Mouse (Mus musculus): Measurements from ENCODE around the gene Rab17. TPM values are rescaled to one million over a fixed set of nuclear protein-coding genes. Genes with fewer than 3 reads are reported as not detected.

Rab17 gene
- polyA plus RNA-seq, 1 experiment = 0.12 TPM

DNA sequence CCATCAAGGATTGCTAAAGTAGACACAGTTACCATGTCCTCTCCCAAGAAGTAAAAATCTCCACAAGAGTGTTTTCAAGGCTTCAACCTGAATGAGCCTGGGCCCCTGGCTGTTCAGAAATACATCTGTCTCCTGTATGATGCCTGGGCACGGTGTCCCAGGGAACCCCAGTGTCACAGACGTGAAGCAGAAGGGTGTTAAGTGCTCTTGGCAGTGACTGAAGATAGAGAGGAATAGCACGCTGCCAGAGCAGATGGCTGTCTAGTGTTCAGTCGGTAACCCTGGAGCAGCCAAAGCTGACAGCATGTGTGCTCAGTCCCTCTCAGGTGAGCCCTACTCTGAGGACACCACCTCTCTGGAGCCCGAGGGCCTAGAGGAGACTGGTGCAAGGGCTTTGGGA lies 36.5 kb downstream of the Rab17 start:
- TF ChIP-seq CTCF (IDR thresholded peaks at IDR 0.05; ENCODE audit: control insufficient read depth, insufficient read depth, insufficient replicate concordance, low read depth, low read length) = no peak
- TF ChIP-seq POLR2A (IDR thresholded peaks at IDR 0.05; ENCODE audit: control insufficient read depth, low read depth, low read length) = no peak
- H3K27me3 ChIP-seq (ENCODE audit: control insufficient read depth, insufficient read depth, low read length) = no peaks in the 10 kb centered on the region
- no peaks in the 10 kb centered on the region for H3K36me3 ChIP-seq (ENCODE audit: control insufficient read depth, insufficient read depth, low read length)
- H3K27ac ChIP-seq (ENCODE audit: control insufficient read depth, insufficient read depth, low read depth, low read length) = no peak overlapping the region
- peaks cover 3% of the 10 kb centered on the region for H3K4me1 ChIP-seq (ENCODE audit: control insufficient read depth, insufficient read depth, low read length)
- H3K4me3 ChIP-seq (ENCODE audit: control insufficient read depth, low read depth, low read length) = no peak overlapping the region

GRCm38 (mm10) chr1:90928575-90928934 lies 40.9 kb downstream of the Rab17 start:
- Histone ChIP-seq H3K4me3 (ENCODE audit: control insufficient read depth, low read depth, low read length) (no peak overlapping the region), H3K4me1 (ENCODE audit: control insufficient read depth, insufficient read depth, low read length) (peaks cover 5% of the 10 kb centered on the region), H3K27ac (ENCODE audit: control insufficient read depth, insufficient read depth, low read depth, low read length) (no peak overlapping the region), H3K27me3 (ENCODE audit: control insufficient read depth, insufficient read depth, low read length) (no peaks in the 10 kb centered on the region), H3K36me3 (ENCODE audit: control insufficient read depth, insufficient read depth, low read length) (no peaks in the 10 kb centered on the region)
- peak; percentile 50; the same call in 1 of the 2 replicates for TF ChIP-seq CTCF (IDR thresholded peaks at IDR 0.05; ENCODE audit: control insufficient read depth, insufficient read depth, insufficient replicate concordance, low read depth, low read length)
- TF ChIP-seq POLR2A (IDR thresholded peaks at IDR 0.05; ENCODE audit: control insufficient read depth, low read depth, low read length) = no peak

- Histone ChIP-seq H3K4me3 (ENCODE audit: control insufficient read depth, low read depth, low read length) (peak overlapping the region; percentile 11), H3K36me3 (ENCODE audit: control insufficient read depth, insufficient read depth, low read length) (no peaks in the 10 kb centered on the region), H3K27ac (ENCODE audit: control insufficient read depth, insufficient read depth, low read depth, low read length) (no peak overlapping the region), H3K27me3 (ENCODE audit: control insufficient read depth, insufficient read depth, low read length) (no peaks in the 10 kb centered on the region), H3K4me1 (ENCODE audit: control insufficient read depth, insufficient read depth, low read length) (peaks cover 5% of the 10 kb centered on the region)
- TF ChIP-seq POLR2A (IDR thresholded peaks at IDR 0.05; ENCODE audit: control insufficient read depth, low read depth, low read length) (no peak), CTCF (IDR thresholded peaks at IDR 0.05; ENCODE audit: control insufficient read depth, insufficient read depth, insufficient replicate concordance, low read depth, low read length) (no peak)
Measured at GRCm38 (mm10) chr1:90927929-90928574, 41.4 kb downstream of the Rab17 start.

DNA sequence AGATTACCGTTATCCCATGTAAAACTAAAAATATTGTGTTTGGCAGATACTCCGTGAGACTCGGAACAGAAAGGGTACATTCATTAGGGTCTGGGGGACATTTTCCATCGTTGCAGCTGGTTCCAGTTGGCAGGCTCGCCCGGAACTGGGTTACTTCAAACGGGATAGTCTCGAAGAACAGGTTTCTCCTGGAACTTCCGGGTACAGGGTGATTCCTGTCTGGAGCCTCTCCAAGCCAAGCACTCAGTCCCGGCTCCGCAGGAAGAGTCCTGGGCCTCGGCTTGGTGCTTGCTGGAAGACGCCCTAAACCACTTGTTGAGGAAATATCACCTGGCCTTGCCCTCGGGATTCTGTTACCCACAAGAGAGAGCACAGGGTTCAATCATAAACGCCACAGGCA lies 42.2 kb downstream of the Rab17 start:
- TF ChIP-seq CTCF (IDR thresholded peaks at IDR 0.05; ENCODE audit: control insufficient read depth, insufficient read depth, insufficient replicate concordance, low read depth, low read length) (no peak), POLR2A (IDR thresholded peaks at IDR 0.05; ENCODE audit: control insufficient read depth, low read depth, low read length) (no peak)
- H3K4me3 ChIP-seq (ENCODE audit: control insufficient read depth, low read depth, low read length) = no peak overlapping the region
- no peak overlapping the region for H3K27ac ChIP-seq (ENCODE audit: control insufficient read depth, insufficient read depth, low read depth, low read length)
- no peaks in the 10 kb centered on the region for H3K27me3 ChIP-seq (ENCODE audit: control insufficient read depth, insufficient read depth, low read length)
- no peaks in the 10 kb centered on the region for H3K36me3 ChIP-seq (ENCODE audit: control insufficient read depth, insufficient read depth, low read length)
- peaks cover 5% of the 10 kb centered on the region for H3K4me1 ChIP-seq (ENCODE audit: control insufficient read depth, insufficient read depth, low read length)

DNA sequence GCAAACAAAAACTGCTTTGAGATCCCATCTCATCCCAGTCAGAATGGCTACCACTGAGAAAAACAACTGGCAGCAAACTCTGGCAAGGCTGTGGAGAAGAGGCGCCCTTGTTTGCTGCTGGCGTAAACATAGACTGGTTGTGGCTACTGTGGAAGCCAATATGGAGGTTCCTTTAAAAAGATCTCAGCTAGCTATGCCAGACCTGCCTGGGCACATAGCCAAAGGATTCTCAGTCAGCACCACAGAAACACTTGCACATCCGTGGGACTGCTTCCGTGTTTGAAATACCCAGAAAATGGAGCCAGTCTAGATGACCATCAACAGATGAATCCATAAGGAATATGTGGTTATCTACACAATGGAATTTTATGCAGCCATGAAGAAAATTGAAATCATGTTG lies 43.4 kb downstream of the Rab17 start:
- Histone ChIP-seq H3K4me1 (ENCODE audit: control insufficient read depth, insufficient read depth, low read length) (peaks cover 5% of the 10 kb centered on the region), H3K36me3 (ENCODE audit: control insufficient read depth, insufficient read depth, low read length) (no peaks in the 10 kb centered on the region), H3K4me3 (ENCODE audit: control insufficient read depth, low read depth, low read length) (no peak overlapping the region), H3K27ac (ENCODE audit: control insufficient read depth, insufficient read depth, low read depth, low read length) (no peak overlapping the region), H3K27me3 (ENCODE audit: control insufficient read depth, insufficient read depth, low read length) (no peaks in the 10 kb centered on the region)
- TF ChIP-seq POLR2A (IDR thresholded peaks at IDR 0.05; ENCODE audit: control insufficient read depth, low read depth, low read length) = no peak

- Histone ChIP-seq H3K4me3 (ENCODE audit: control insufficient read depth, low read depth, low read length) (no peak overlapping the region), H3K36me3 (ENCODE audit: control insufficient read depth, insufficient read depth, low read length) (no peaks in the 10 kb centered on the region), H3K27ac (ENCODE audit: control insufficient read depth, insufficient read depth, low read depth, low read length) (no peak overlapping the region), H3K27me3 (ENCODE audit: control insufficient read depth, insufficient read depth, low read length) (no peaks in the 10 kb centered on the region), H3K4me1 (ENCODE audit: control insufficient read depth, insufficient read depth, low read length) (no peaks in the 10 kb centered on the region)
- TF ChIP-seq CTCF (IDR thresholded peaks at IDR 0.05; ENCODE audit: control insufficient read depth, insufficient read depth, insufficient replicate concordance, low read depth, low read length) (no peak), POLR2A (IDR thresholded peaks at IDR 0.05; ENCODE audit: control insufficient read depth, low read depth, low read length) (no peak)
Measured at GRCm38 (mm10) chr1:90921687-90922086, 47.8 kb downstream of the Rab17 start.

GRCm38 (mm10) chr1:90917509-90917908 lies 52.0 kb downstream of the Rab17 start:
- H3K4me3 ChIP-seq (ENCODE audit: control insufficient read depth, low read depth, low read length) = no peak overlapping the region
- no peaks in the 10 kb centered on the region for H3K36me3 ChIP-seq (ENCODE audit: control insufficient read depth, insufficient read depth, low read length)
- H3K27ac ChIP-seq (ENCODE audit: control insufficient read depth, insufficient read depth, low read depth, low read length) = no peak overlapping the region; the same call in 1 of the 2 replicates
- H3K27me3 ChIP-seq (ENCODE audit: control insufficient read depth, insufficient read depth, low read length) = no peaks in the 10 kb centered on the region
- TF ChIP-seq CTCF (IDR thresholded peaks at IDR 0.05; ENCODE audit: control insufficient read depth, insufficient read depth, insufficient replicate concordance, low read depth, low read length) (no peak), POLR2A (IDR thresholded peaks at IDR 0.05; ENCODE audit: control insufficient read depth, low read depth, low read length) (no peak)
- peaks cover 3% of the 10 kb centered on the region for H3K4me1 ChIP-seq (ENCODE audit: control insufficient read depth, insufficient read depth, low read length)
